Mouse (Mus musculus) thymus, adult 2 months (tissue): ENCODE results near the gene Trim11. TPM values are rescaled to one million over a fixed set of nuclear protein-coding genes. Genes with fewer than 3 reads are reported as not detected.

Experiments used
- DNase-seq: peaks from one replicate; pipeline ENCODE4 v3.0.0; 2021
- H3K27ac ChIP-seq: fragments of 200-500 bp; 2 replicates; pipeline ENCODE4 v1.5.1; 2012; ENCODE audit warnings: low read length, control low read depth; ENCODE audit not compliant: control insufficient read depth, insufficient read depth
- H3K27me3 ChIP-seq: fragments of 200-500 bp; 2 replicates; pipeline ENCODE4 v1.6.1; 2012; ENCODE audit warnings: mild to moderate bottlenecking, low read length, moderate library complexity, mixed read lengths; ENCODE audit not compliant: control insufficient read depth, insufficient read depth
- H3K36me3 ChIP-seq: fragments of 200-500 bp; 2 replicates; pipeline ENCODE4 v1.6.1; 2012; ENCODE audit warnings: mild to moderate bottlenecking, low read length, moderate library complexity; ENCODE audit not compliant: control insufficient read depth, insufficient read depth
- H3K4me1 ChIP-seq: fragments of 200-500 bp; replicated peaks from 2 replicates; pipeline ENCODE4 v1.6.1; 2012; ENCODE audit warnings: low read length; ENCODE audit not compliant: control insufficient read depth, insufficient read depth
- H3K4me3 ChIP-seq: fragments of 200-500 bp; 2 replicates; pipeline ENCODE4 v1.5.1; 2012; ENCODE audit warnings: mild to moderate bottlenecking, low read length, control low read depth, moderate library complexity; ENCODE audit not compliant: control insufficient read depth, insufficient read depth
- CTCF ChIP-seq: fragments of 200-500 bp; IDR thresholded peaks from 2 replicates; pipeline ENCODE4 v1.5.1; 2012; ENCODE audit warnings: mild to moderate bottlenecking, control low read depth, low read length, moderate library complexity, borderline replicate concordance; ENCODE audit not compliant: control insufficient read depth, poor library complexity, insufficient read depth; ENCODE audit errors: extremely low read depth
- POLR2A ChIP-seq: fragments of 200-500 bp; IDR thresholded peaks from 2 replicates; pipeline ENCODE4 v1.6.1; 2012; ENCODE audit warnings: mild to moderate bottlenecking, low read length, control low read depth, moderate library complexity; ENCODE audit not compliant: control insufficient read depth, poor library complexity, insufficient read depth; ENCODE audit errors: extremely low read depth
- WGBS: fragments of 180-500 bp; shearing (Covaris S2); methylation state at CpG from one replicate; pipeline ENCODE4 v1.1.7; 2018; 5-methylcytosine and 5-hydroxymethylcytosine counted together
- polyA plus RNA-seq: library from polyadenylated mRNA; depleted of rRNA; stranded (reverse); fragments of >200 nt; gene quantifications from 2 replicates; pipeline ENCODE4 v1.2.3, GENCODE M21; 2012; rRNA removed

Trim11 gene
- polyA plus RNA-seq, 1 experiment = 114 TPM

GRCm38 (mm10) chr11:59000635-59001034, 22.7 kb downstream of the Trim11 start:
- Histone ChIP-seq H3K4me1 (peaks cover 6% of the 10 kb centered on the region), H3K4me3 (no peak overlapping the region), H3K27ac (no peak overlapping the region), H3K36me3 (no peaks in the 10 kb centered on the region), H3K27me3 (no peaks in the 10 kb centered on the region)
- no peak for DNase-seq
- 96% methylated on average over 21 of the region's 21 CpGs for WGBS
- TF ChIP-seq POLR2A (no peak), CTCF (no peak)

GRCm38 (mm10) chr11:59002327-59003079, 24.6 kb downstream of the Trim11 start:
- DNase-seq = no peak
- Histone ChIP-seq H3K27me3 (no peaks in the 10 kb centered on the region), H3K36me3 (no peaks in the 10 kb centered on the region), H3K4me1 (no peaks in the 10 kb centered on the region; the same call in 1 of the 2 replicates), H3K27ac (no peak overlapping the region), H3K4me3 (no peak overlapping the region)
- no peak for TF ChIP-seq CTCF
- TF ChIP-seq POLR2A = no peak
- WGBS = 93% methylated on average over 7 of the region's 7 CpGs

GRCm38 (mm10) chr11:59015052-59015451, 37.2 kb downstream of the Trim11 start:
- WGBS = 48% methylated on average over 9 of the region's 9 CpGs
- TF ChIP-seq POLR2A (no peak), CTCF (peak; percentile 72)
- no peak overlapping the region for H3K4me3 ChIP-seq

GRCm38 (mm10) chr11:59026411-59026810, 48.5 kb downstream of the Trim11 start:
- TF ChIP-seq POLR2A (no peak), CTCF (no peak)
- DNase-seq = no peak
- no peaks in the 10 kb centered on the region for H3K27me3 ChIP-seq
- WGBS = 88% methylated on average over 6 of the region's 6 CpGs
- H3K4me3 ChIP-seq = no peak overlapping the region
- H3K4me1 ChIP-seq = no peaks in the 10 kb centered on the region
- no peak overlapping the region for H3K27ac ChIP-seq
- H3K36me3 ChIP-seq = no peaks in the 10 kb centered on the region

More at GRCm38 (mm10) chr11:59015052-59015451, 37.2 kb downstream of the Trim11 start:
- H3K27me3 ChIP-seq = no peaks in the 10 kb centered on the region; the same call in 1 of the 2 replicates
- H3K27ac ChIP-seq = no peak overlapping the region
- H3K4me1 ChIP-seq = no peaks in the 10 kb centered on the region
- no peaks in the 10 kb centered on the region for H3K36me3 ChIP-seq
- peak; percentile 54 for DNase-seq

GRCm38 (mm10) chr11:59029003-59029402, 51.1 kb downstream of the Trim11 start:
- no peaks in the 10 kb centered on the region for H3K27me3 ChIP-seq
- DNase-seq = no peak
- no peak overlapping the region for H3K27ac ChIP-seq
- no peaks in the 10 kb centered on the region for H3K36me3 ChIP-seq
- no peak overlapping the region for H3K4me3 ChIP-seq
- WGBS = 89% methylated on average over 13 of the region's 13 CpGs
- no peaks in the 10 kb centered on the region for H3K4me1 ChIP-seq
- TF ChIP-seq POLR2A = no peak
- TF ChIP-seq CTCF = no peak

Other genes starting within 250 kb of the Trim11 start
- gene Olfr317, start 238.9 kb upstream of the Trim11 start, polyA plus RNA-seq = not detected in 2 replicates
- 0.19 TPM in 1 of 2 replicates, not detected in the other for gene Olfr316, start 225.4 kb upstream of the Trim11 start, polyA plus RNA-seq
- 1.4 and 1.5 TPM in 2 replicates for gene Olfr315, start 204.9 kb upstream of the Trim11 start, polyA plus RNA-seq
- 0.08 TPM in 1 of 2 replicates, not detected in the other for gene Olfr314, start 195.1 kb upstream of the Trim11 start, polyA plus RNA-seq
- gene Fam183b, start 176.1 kb upstream of the Trim11 start, polyA plus RNA-seq = 0.59 and 0.82 TPM in 2 replicates
- not detected in 2 replicates for gene Olfr313, start 163.1 kb upstream of the Trim11 start, polyA plus RNA-seq
- gene Olfr312, start 148.9 kb upstream of the Trim11 start, polyA plus RNA-seq = not detected in 2 replicates
- gene Olfr311, start 138.8 kb upstream of the Trim11 start, polyA plus RNA-seq = not detected in 2 replicates
- 17.4 and 18.9 TPM in 2 replicates for gene Gm12258, start 130.9 kb upstream of the Trim11 start, polyA plus RNA-seq
- 10.4 and 15.4 TPM in 2 replicates for gene 2810021J22Rik, start 110.9 kb upstream of the Trim11 start, polyA plus RNA-seq
- gene Zfp39, start 73.9 kb upstream of the Trim11 start, polyA plus RNA-seq = 2.7 and 3.9 TPM in 2 replicates
- 0.11 TPM in 2 replicates for gene Btnl10, start 60.2 kb upstream of the Trim11 start, polyA plus RNA-seq
- 335 and 488 TPM in 2 replicates for gene Rnf187, start 39.2 kb upstream of the Trim11 start, polyA plus RNA-seq
- 47.2 and 96.5 TPM in 2 replicates for gene Hist3h2ba, start 29.2 kb upstream of the Trim11 start, polyA plus RNA-seq
- 45.9 and 51.0 TPM in 2 replicates for gene Hist3h2a, start 23.4 kb upstream of the Trim11 start, polyA plus RNA-seq
- gene Trim17, start 23.4 kb upstream of the Trim11 start, polyA plus RNA-seq = 0.31 and 0.47 TPM in 2 replicates
- gene Obscn, start 158.3 kb downstream of the Trim11 start, polyA plus RNA-seq = 2.4 and 14.5 TPM in 2 replicates
- 7.2 and 8.9 TPM in 2 replicates for gene Iba57, start 185.6 kb downstream of the Trim11 start, polyA plus RNA-seq
- gene Gjc2, start 205.1 kb downstream of the Trim11 start, polyA plus RNA-seq = 0.23 and 0.66 TPM in 2 replicates
- gene Guk1, start 214.1 kb downstream of the Trim11 start, polyA plus RNA-seq = 56.8 and 79.8 TPM in 2 replicates
- 40.2 and 42.0 TPM in 2 replicates for gene Mrpl55, start 224.4 kb downstream of the Trim11 start, polyA plus RNA-seq
- 30.0 and 30.5 TPM in 2 replicates for gene 2310033P09Rik, start 230.2 kb downstream of the Trim11 start, polyA plus RNA-seq